ENCODE assay signal across 10 mouse cellular contexts in genomic region chr15:97291291-97292050, GRCm38 (mm10). TPM values are rescaled to one million over a fixed set of nuclear protein-coding genes. Genes with fewer than 3 reads are reported as not detected.
DNase-seq lines count a peak whose midpoint lies in the region; ATAC-seq and TF ChIP-seq lines count a peak whose summit lies in the region.
"Had no signal": no experiment of that assay in that cellular context is flagged by ENCODE, and none has a peak within 500 bp of the region (broad histone marks: within the 10 kb centered on the region; RNA-seq: fewer than 3 reads in every experiment).

No protein-coding gene starts in this region.

- H3K4me2 ChIP-seq in kidney, embryonic 16.5 days (replicated peaks; ENCODE audit: low read depth, low read length) = no peak overlapping the region
- no peak overlapping the region for H3K4me2 ChIP-seq in liver, postnatal 0 days (ENCODE audit: low read depth, low read length)
- H3K4me2 ChIP-seq: heart, embryonic 15.5 days had no signal

- no peaks in the 10 kb centered on the region for H3K27me3 ChIP-seq in kidney, embryonic 16.5 days (ENCODE audit: insufficient read depth, low read length)
- H3K27me3 ChIP-seq in embryonic facial prominence, embryonic 10.5 days (replicated peaks; ENCODE audit: low read depth, poor library complexity, severe bottlenecking) = no peaks in the 10 kb centered on the region
- H3K27me3 ChIP-seq in liver, postnatal 0 days (ENCODE audit: insufficient read depth, low read length) = no peaks in the 10 kb centered on the region
- H3K27me3 ChIP-seq: CH12.LX; heart, embryonic 15.5 days had no signal

- no peaks in the 10 kb centered on the region for H3K4me1 ChIP-seq in kidney, embryonic 16.5 days (ENCODE audit: insufficient read depth, low read length)
- H3K4me1 ChIP-seq in embryonic facial prominence, embryonic 10.5 days = peaks cover 7% of the 10 kb centered on the region; the same call in 1 of the 2 replicates
- H3K4me1 ChIP-seq in olfactory bulb, adult 2 months (ENCODE audit: control insufficient read depth, insufficient read depth, low read length) = peaks cover 22% of the 10 kb centered on the region
- no peaks in the 10 kb centered on the region for H3K4me1 ChIP-seq in liver, postnatal 0 days (ENCODE audit: insufficient read depth)
- H3K4me1 ChIP-seq: heart, embryonic 15.5 days had no signal

- peak; percentile 24 for DNase-seq in kidney, adult 18-20 months
- DNase-seq in embryonic facial prominence, embryonic 10.5 days (ENCODE audit: low spot score) = peak; percentile 40
- DNase-seq in heart, postnatal 25 days (ENCODE audit: low spot score) = peak; percentile 33
- no peak for DNase-seq in liver, postnatal 0 days
- DNase-seq in cerebellum, postnatal 36 days = no peak
- no peak for DNase-seq in Muller cell, postnatal 12 days (ENCODE audit: inconsistent ontology term)

- WGBS in kidney, embryonic 16.5 days = 71% methylated on average over 21 of the region's 21 CpGs
- WGBS in embryonic facial prominence, embryonic 10.5 days = 81% methylated on average over 21 of the region's 21 CpGs
- WGBS in olfactory bulb, adult 2 months = 62% methylated on average over 21 of the region's 21 CpGs
- WGBS in liver, postnatal 0 days (ENCODE audit: insufficient replicate concordance) = 84% methylated on average over 21 of the region's 21 CpGs

- no peak overlapping the region for H3K9ac ChIP-seq in kidney, embryonic 16.5 days (replicated peaks; ENCODE audit: low read length)
- H3K9ac ChIP-seq in liver, postnatal 0 days (replicated peaks) = no peak overlapping the region
- H3K9ac ChIP-seq: heart, embryonic 15.5 days had no signal

- no peak for ATAC-seq in kidney, embryonic 16.5 days (ENCODE audit: low FRiP score, low TSS enrichment)
- ATAC-seq in liver, postnatal 0 days = no peak

- no peak for TF ChIP-seq EP300 in liver, postnatal 0 days (IDR thresholded peaks at IDR 0.05; ENCODE audit: low read depth)

- no peak for TF ChIP-seq POLR2A in olfactory bulb, adult 2 months (IDR thresholded peaks at IDR 0.05; ENCODE audit: insufficient read depth, low read depth, low read length)

- no peak overlapping the region for H3K27ac ChIP-seq in kidney, embryonic 16.5 days (ENCODE audit: low read length)
- H3K27ac ChIP-seq in embryonic facial prominence, embryonic 10.5 days (replicated peaks) = peak overlapping the region; percentile 11; the same call in 1 of the 2 replicates
- H3K27ac ChIP-seq in olfactory bulb, adult 2 months (ENCODE audit: insufficient read depth, low read depth, low read length) = peak overlapping the region; percentile 17
- no peak overlapping the region for H3K27ac ChIP-seq in liver, postnatal 0 days (ENCODE audit: low read depth)
- H3K27ac ChIP-seq: heart, embryonic 15.5 days had no signal

- H3K4me3 ChIP-seq in kidney, embryonic 16.5 days (ENCODE audit: low read length) = no peak overlapping the region
- H3K4me3 ChIP-seq in embryonic facial prominence, embryonic 10.5 days = no peak overlapping the region
- H3K4me3 ChIP-seq in olfactory bulb, adult 2 months (ENCODE audit: insufficient read depth, low read depth, low read length) = no peak overlapping the region
- no peak overlapping the region for H3K4me3 ChIP-seq in liver, postnatal 0 days (ENCODE audit: low read depth, low read length)
- H3K4me3 ChIP-seq: heart, embryonic 15.5 days had no signal

- H3K9me3 ChIP-seq in kidney, embryonic 16.5 days (ENCODE audit: low read length) = no peaks in the 10 kb centered on the region
- H3K9me3 ChIP-seq in embryonic facial prominence, embryonic 10.5 days = no peaks in the 10 kb centered on the region
- no peaks in the 10 kb centered on the region for H3K9me3 ChIP-seq in liver, postnatal 0 days (ENCODE audit: low read length)
- H3K9me3 ChIP-seq: heart, embryonic 15.5 days had no signal

- intact Hi-C loops in heart, postnatal 25 days (cut with DNase I) = no loop called here

- TF ChIP-seq CTCF in olfactory bulb, adult 2 months (IDR thresholded peaks at IDR 0.05; ENCODE audit: insufficient read depth, low read depth, low read length) = no peak
- TF ChIP-seq CTCF in liver, postnatal 0 days (IDR thresholded peaks at IDR 0.05; ENCODE audit: low read depth) = no peak

- 0 out of 2 replicates have a peak, but pooled peaks cover 2% of the 10 kb centered on the region for H3K36me3 ChIP-seq in kidney, embryonic 16.5 days (ENCODE audit: insufficient read depth, low read length)
- H3K36me3 ChIP-seq in embryonic facial prominence, embryonic 10.5 days (replicated peaks) = no peaks in the 10 kb centered on the region
- H3K36me3 ChIP-seq in liver, postnatal 0 days (replicated peaks; ENCODE audit: insufficient read depth, low read length) = no peaks in the 10 kb centered on the region
- H3K36me3 ChIP-seq: heart, embryonic 15.5 days had no signal

RNA-seq across cellular contexts. Expression of gene Amigo2, which starts 44.4 kb away (rescaled TPM):
- polyA plus RNA-seq in kidney, embryonic 16.5 days (2015; fragmentation: Nextera tagmentation; extraction: Ambion mirVana) = 11.4 and 12.8 TPM in 2 replicates
- polyA plus RNA-seq in embryonic facial prominence, embryonic 10.5 days (2016; fragmentation: Nextera tagmentation; extraction: Ambion mirVana) = 3.3 and 3.9 TPM in 2 replicates
- 1 to 10 TPM; 5.2 to 7.0 TPM for total RNA-seq in heart, postnatal 25 days (2021)
- polyA plus RNA-seq in olfactory bulb, adult 2 months (2012; ENCODE audit: insufficient read depth, insufficient read length, low replicate concordance, missing spikeins) = not detected in 2 replicates
- polyA plus RNA-seq in liver, postnatal 0 days (2015; fragmentation: Nextera tagmentation; extraction: Ambion mirVana) = 2.9 and 3.0 TPM in 2 replicates

RNA-seq across cellular contexts. Expression of gene Pced1b, which starts 44.6 kb away (rescaled TPM):
- polyA plus RNA-seq in kidney, embryonic 16.5 days (2015; fragmentation: Nextera tagmentation; extraction: Ambion mirVana) = 6.0 and 6.3 TPM in 2 replicates
- 2.3 and 4.3 TPM in 2 replicates for polyA plus RNA-seq in embryonic facial prominence, embryonic 10.5 days (2016; fragmentation: Nextera tagmentation; extraction: Ambion mirVana)
- total RNA-seq in heart, postnatal 25 days (2021) = 1 to 10 TPM; 2.3 to 2.5 TPM
- polyA plus RNA-seq in olfactory bulb, adult 2 months (2012; ENCODE audit: insufficient read depth, insufficient read length, low replicate concordance, missing spikeins) = not detected in 2 replicates
- 2.5 and 2.8 TPM in 2 replicates for polyA plus RNA-seq in liver, postnatal 0 days (2015; fragmentation: Nextera tagmentation; extraction: Ambion mirVana)

Comparison
In these comparisons a context has a peak if more than half of its experiments do, and no peak if none do; other contexts are left out.
1. DNase-seq: peak in kidney, adult 18-20 months (single experiment), embryonic facial prominence, embryonic 10.5 days (single experiment) and heart, postnatal 25 days (single experiment); none in liver, postnatal 0 days (single experiment), cerebellum, postnatal 36 days (0 of 2) and Muller cell, postnatal 12 days (single experiment).
2. H3K27ac ChIP-seq: peak in embryonic facial prominence, embryonic 10.5 days (single experiment) and olfactory bulb, adult 2 months (single experiment); none in kidney, embryonic 16.5 days (single experiment) and liver, postnatal 0 days (single experiment).